Mouse (Mus musculus): ENCODE measurements at regions not wholly inside any gene's neighbourhood (a gene's known extent, or its start where the extent isn't known, plus 50 kb on each side); places are given as distances from the start of the nearest gene placed in this dataset.

DNA sequence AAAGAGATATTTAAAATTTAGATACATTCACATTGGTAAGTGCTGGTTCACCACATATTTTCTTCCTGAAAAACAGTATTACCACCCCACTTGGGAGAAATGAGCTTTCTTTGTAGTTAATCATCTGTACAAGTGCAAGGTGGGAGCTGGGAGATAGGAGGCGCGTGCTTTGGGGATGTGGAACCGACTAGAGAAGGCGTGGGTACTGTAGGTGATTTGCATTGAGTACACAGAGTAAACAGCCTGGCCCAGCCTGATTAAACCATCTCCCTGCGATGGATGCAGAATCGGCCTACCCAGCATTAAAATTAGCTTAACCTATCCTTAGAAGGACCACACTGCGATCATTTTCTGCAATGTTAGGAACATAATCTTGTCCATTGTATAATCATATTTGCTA, 270.4 kb downstream of the Gxylt1 start:
- 83% methylated on average over 7 of the region's 7 CpGs for whole genome bisulfite sequencing
- Histone ChIP-seq H3K27ac (no peak overlapping the region), H3K4me2 (no peak overlapping the region), H3K9ac (no peak overlapping the region), H3K36me3 (no peaks in the 10 kb centered on the region), H3K9me3 (no peaks in the 10 kb centered on the region), H3K27me3 (no peaks in the 10 kb centered on the region), H3K4me3 (no peak overlapping the region), H3K4me1 (replicated peaks) (peaks cover 27% of the 10 kb centered on the region)
- ATAC-seq (ENCODE audit: low FRiP score), result no peak

DNA sequence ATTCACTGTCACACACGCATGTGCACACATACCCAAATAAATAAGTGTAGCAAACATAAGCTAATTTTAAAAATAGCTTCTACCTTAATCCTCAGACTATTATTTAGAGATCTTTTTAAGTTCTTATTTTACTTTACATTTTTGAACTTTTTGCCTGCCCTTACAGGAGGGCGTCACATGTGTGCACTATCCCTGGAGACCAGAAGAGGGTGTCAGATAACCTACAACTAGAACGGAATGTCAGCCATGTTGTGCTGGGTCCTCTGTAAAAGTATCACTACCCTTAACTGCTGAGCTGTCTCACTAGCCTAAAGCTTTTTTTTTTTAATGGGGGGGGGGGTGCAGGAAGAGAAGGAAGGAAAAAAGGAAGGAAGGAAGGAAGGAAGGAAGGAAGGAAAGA, 271.7 kb downstream of the Gxylt1 start:
- Histone ChIP-seq H3K9ac (no peak overlapping the region), H3K27ac (no peak overlapping the region), H3K9me3 (no peaks in the 10 kb centered on the region), H3K4me1 (replicated peaks) (peaks cover 28% of the 10 kb centered on the region), H3K4me2 (no peak overlapping the region), H3K27me3 (no peaks in the 10 kb centered on the region), H3K36me3 (no peaks in the 10 kb centered on the region), H3K4me3 (no peak overlapping the region)
- ATAC-seq (ENCODE audit: low FRiP score), result no peak
- 84% methylated on average over 3 of the region's 3 CpGs for WGBS

DNA sequence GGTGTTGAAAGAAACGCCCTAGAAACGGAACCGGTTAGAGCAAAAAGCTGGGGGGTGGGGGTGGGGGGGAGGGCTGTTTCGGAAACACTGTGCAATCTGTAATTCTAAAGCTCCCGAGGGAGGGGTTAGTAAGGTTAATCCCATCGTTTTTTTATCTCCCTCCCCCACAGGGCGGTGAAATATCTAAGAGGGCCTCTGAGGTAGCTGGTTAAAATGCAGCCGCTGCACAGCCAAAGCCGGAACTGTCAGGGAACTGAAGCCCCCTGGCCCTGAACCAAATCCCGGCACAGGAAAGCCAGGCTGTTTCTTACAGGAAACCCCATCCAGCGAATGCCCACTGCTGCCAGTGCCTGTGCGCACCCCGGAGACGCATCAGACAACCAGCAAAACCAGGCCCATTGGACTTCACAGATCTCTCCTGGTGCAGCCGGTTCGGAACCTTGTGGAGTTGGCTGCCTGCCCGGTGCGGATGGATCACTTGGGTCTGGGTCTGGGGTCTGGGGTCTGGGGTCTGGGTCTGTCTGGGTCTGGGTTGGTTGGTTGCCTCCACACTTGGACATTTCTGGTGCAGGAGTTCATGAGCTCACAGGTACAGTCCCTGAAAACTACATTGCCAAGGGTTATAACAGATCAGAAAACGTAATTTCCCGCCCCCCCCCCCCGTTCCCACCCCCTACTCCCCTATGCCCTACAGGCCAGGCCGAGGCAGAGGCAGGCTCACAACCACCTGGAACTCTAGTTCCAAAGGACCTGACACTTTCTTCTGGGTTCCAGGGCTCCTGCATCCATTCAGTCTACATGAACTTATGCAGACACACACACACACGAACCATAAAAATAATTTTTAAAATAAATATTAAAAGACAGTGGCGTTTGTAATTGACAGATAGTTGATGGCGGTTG, 272.7 kb downstream of the Gxylt1 start:
- H3K27ac ChIP-seq, result peak overlapping the region; percentile 52; the same call in 1 of the 2 replicates

GRCm38 (mm10) chr15:93001346-93002001, 273.5 kb downstream of the Gxylt1 start:
- peak overlapping the region; percentile 56 for H3K9ac ChIP-seq

More for the DNA sequence above, 272.7 kb downstream of the Gxylt1 start:
- no peaks in the 10 kb centered on the region for H3K27me3 ChIP-seq
- H3K4me3 ChIP-seq, result peak overlapping the region; percentile 19
- no peaks in the 10 kb centered on the region for H3K36me3 ChIP-seq
- peak overlapping the region; percentile 48 for H3K4me2 ChIP-seq
- H3K9me3 ChIP-seq, result no peaks in the 10 kb centered on the region
- ATAC-seq (ENCODE audit: low FRiP score), result peak; percentile 51
- 40% methylated on average over 25 of the region's 25 CpGs for WGBS
- peaks cover 28% of the 10 kb centered on the region for H3K4me1 ChIP-seq (replicated peaks)
- H3K9ac ChIP-seq, result peak overlapping the region; percentile 56; the same call in 1 of the 2 replicates

DNA sequence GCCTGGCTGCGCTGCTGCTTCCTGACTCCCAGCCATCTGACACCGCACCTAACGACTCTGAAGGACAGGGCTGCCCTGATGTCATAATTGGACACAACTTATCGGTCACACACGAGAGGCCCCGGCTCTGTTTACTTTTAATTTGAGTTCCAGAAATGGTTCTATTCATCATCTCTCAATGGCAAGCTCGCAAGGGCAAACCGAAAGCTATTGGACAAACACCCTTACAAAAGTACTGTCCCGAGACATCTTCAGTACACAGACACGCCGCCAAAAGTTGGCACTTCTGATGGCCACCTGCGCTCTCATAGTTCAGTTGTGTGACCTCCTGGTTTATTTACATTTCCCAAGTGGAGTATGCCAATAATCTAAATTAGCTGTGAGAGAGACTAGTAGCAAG, 274.9 kb downstream of the Gxylt1 start:
- H3K36me3 ChIP-seq, result no peaks in the 10 kb centered on the region
- H3K4me3 ChIP-seq, result no peak overlapping the region
- H3K27me3 ChIP-seq, result no peaks in the 10 kb centered on the region
- no peak for ATAC-seq (ENCODE audit: low FRiP score)
- H3K4me1 ChIP-seq (replicated peaks), result peaks cover 25% of the 10 kb centered on the region
- H3K4me2 ChIP-seq, result no peak overlapping the region
- H3K9ac ChIP-seq, result no peak overlapping the region
- WGBS, result 57% methylated on average over 12 of the region's 12 CpGs
- no peak overlapping the region for H3K27ac ChIP-seq
- no peaks in the 10 kb centered on the region for H3K9me3 ChIP-seq

More at GRCm38 (mm10) chr15:93001346-93002001, 273.5 kb downstream of the Gxylt1 start:
- no peaks in the 10 kb centered on the region for H3K36me3 ChIP-seq
- ATAC-seq (ENCODE audit: low FRiP score), result no peak; the same call in 1 of the 2 replicates
- H3K27me3 ChIP-seq, result no peaks in the 10 kb centered on the region
- WGBS, result 11% methylated on average over 11 of the region's 11 CpGs
- peaks cover 28% of the 10 kb centered on the region for H3K4me1 ChIP-seq (replicated peaks)
- peak overlapping the region; percentile 48 for H3K4me2 ChIP-seq
- peak overlapping the region; percentile 52; the same call in 1 of the 2 replicates for H3K27ac ChIP-seq
- H3K9me3 ChIP-seq, result no peaks in the 10 kb centered on the region
- H3K4me3 ChIP-seq, result peak overlapping the region; percentile 19

- Histone ChIP-seq H3K27ac (no peak overlapping the region), H3K4me3 (no peak overlapping the region), H3K9ac (no peak overlapping the region), H3K4me1 (replicated peaks) (peaks cover 25% of the 10 kb centered on the region), H3K27me3 (no peaks in the 10 kb centered on the region), H3K9me3 (no peaks in the 10 kb centered on the region), H3K4me2 (no peak overlapping the region), H3K36me3 (no peaks in the 10 kb centered on the region)
- 77% methylated on average over 5 of the region's 5 CpGs for WGBS
- ATAC-seq (ENCODE audit: low FRiP score), result no peak
Measured at GRCm38 (mm10) chr15:92997933-92998332, 277.0 kb downstream of the Gxylt1 start.

DNA sequence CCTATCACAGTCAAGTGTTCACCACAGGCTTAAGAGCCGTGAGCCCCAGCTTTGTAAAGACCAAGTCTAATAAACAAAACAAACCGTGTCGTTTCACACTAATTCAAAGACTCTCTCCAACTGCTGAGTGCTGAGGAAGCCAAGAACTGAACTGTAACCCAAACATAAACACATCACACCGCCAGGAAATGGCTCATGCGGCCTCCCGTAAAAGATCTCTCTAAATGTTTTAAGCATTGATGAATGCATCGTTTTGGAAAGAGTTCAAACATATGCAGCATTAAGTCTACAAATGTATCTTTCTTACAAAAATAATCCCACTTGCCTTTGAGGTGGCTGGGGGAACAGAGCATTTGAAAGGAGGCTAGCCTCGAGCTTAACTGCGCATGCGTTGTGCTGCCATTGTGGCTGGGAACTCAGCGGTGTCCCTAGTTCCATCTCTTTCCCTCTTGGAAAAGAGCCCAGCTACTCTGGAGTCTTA, 280.7 kb downstream of the Gxylt1 start:
- no peaks in the 10 kb centered on the region for H3K9me3 ChIP-seq
- no peak overlapping the region for H3K4me3 ChIP-seq
- H3K27me3 ChIP-seq, result no peaks in the 10 kb centered on the region
- ATAC-seq (ENCODE audit: low FRiP score), result peak; percentile 71
- WGBS, result 64% methylated on average over 11 of the region's 11 CpGs
- no peaks in the 10 kb centered on the region for H3K36me3 ChIP-seq
- H3K4me2 ChIP-seq, result no peak overlapping the region
- peak overlapping the region; percentile 48; the same call in 1 of the 2 replicates for H3K27ac ChIP-seq
- no peaks in the 10 kb centered on the region for H3K4me1 ChIP-seq (replicated peaks)
- no peak overlapping the region for H3K9ac ChIP-seq

DNA sequence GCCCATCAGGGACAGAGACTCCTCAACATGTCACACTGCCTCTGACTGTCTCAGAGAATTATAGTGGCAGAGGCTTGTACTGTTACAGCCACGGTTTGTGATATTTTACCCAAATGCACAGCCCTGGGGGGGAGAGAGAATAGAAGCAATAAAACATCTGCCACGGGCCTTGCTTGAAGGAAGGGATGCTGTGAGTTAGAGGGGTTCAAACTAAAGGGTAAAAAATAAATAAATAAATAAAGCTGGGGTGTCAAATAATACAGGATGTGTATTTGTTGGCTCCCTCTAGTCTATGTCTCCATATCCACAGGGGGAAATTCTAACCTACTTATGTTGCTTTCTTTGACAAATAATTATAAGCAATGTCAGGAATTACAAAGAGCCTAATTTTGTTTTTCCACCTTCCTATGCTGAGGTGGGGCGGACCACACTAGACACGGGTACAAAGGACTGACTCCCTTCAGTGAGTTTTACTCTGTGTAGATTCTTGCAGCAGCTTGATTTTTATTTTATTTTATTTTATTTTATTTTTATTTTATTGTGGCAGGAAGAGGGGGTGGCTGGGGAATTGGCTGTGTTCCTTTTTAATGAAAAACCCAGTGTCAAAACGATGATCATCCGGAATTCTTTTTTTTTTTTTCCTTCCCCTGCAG, 281.3 kb downstream of the Gxylt1 start:
- WGBS, result 61% methylated on average over 6 of the region's 6 CpGs
- H3K4me2 ChIP-seq, result no peak overlapping the region
- no peaks in the 10 kb centered on the region for H3K36me3 ChIP-seq
- no peaks in the 10 kb centered on the region for H3K4me1 ChIP-seq (replicated peaks)
- no peak overlapping the region for H3K4me3 ChIP-seq
- H3K27ac ChIP-seq, result peak overlapping the region; percentile 0; the same call in 1 of the 2 replicates
- ATAC-seq (ENCODE audit: low FRiP score), result 0 out of 2 replicates have a peak, but pooled peaks have one; percentile 13
- no peaks in the 10 kb centered on the region for H3K27me3 ChIP-seq
- no peak overlapping the region for H3K9ac ChIP-seq
- no peaks in the 10 kb centered on the region for H3K9me3 ChIP-seq

GRCm38 (mm10) chr15:92975774-92976173, 299.2 kb downstream of the Gxylt1 start:
- Histone ChIP-seq H3K27ac (no peak overlapping the region), H3K9me3 (no peaks in the 10 kb centered on the region), H3K36me3 (no peaks in the 10 kb centered on the region), H3K4me1 (replicated peaks) (peaks cover 10% of the 10 kb centered on the region; the same call in 1 of the 2 replicates), H3K4me2 (no peak overlapping the region), H3K4me3 (no peak overlapping the region), H3K27me3 (no peaks in the 10 kb centered on the region), H3K9ac (no peak overlapping the region)
- ATAC-seq (ENCODE audit: low FRiP score), result no peak
- 74% methylated on average over 4 of the region's 4 CpGs for WGBS

DNA sequence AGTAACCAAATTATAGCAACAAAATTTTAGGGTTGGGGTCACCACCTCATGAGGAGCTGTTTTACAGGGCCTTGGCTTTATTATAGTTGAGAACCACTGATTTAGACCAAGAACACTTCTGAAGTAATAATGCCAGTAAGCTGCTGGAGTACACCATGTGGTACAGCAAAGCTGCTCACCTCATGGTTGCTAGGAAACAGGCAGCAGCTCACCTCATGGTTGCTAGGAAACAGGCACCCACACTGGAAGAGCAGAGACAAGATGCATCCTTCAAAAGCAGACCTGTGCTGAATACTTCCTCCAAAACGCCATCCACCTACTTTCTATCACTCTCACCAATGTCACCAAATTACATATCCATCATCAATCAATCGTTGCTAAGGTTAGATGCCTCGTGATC, 300.0 kb downstream of the Gxylt1 start:
- Histone ChIP-seq H3K27me3 (no peaks in the 10 kb centered on the region), H3K9ac (no peak overlapping the region), H3K4me2 (no peak overlapping the region), H3K36me3 (no peaks in the 10 kb centered on the region), H3K4me1 (replicated peaks) (peaks cover 10% of the 10 kb centered on the region; the same call in 1 of the 2 replicates), H3K9me3 (no peaks in the 10 kb centered on the region), H3K27ac (no peak overlapping the region), H3K4me3 (no peak overlapping the region)
- no peak for ATAC-seq (ENCODE audit: low FRiP score)
- WGBS, result 77% methylated on average over 3 of the region's 3 CpGs

GRCm38 (mm10) chr15:92973651-92974229, 301.2 kb downstream of the Gxylt1 start:
- H3K4me1 ChIP-seq (replicated peaks), result peaks cover 10% of the 10 kb centered on the region; the same call in 1 of the 2 replicates

More at GRCm38 (mm10) chr15:92973651-92974229, 301.2 kb downstream of the Gxylt1 start:
- no peak overlapping the region for H3K9ac ChIP-seq
- ATAC-seq (ENCODE audit: low FRiP score), result no peak
- H3K4me2 ChIP-seq, result no peak overlapping the region
- no peaks in the 10 kb centered on the region for H3K27me3 ChIP-seq
- no peak overlapping the region for H3K4me3 ChIP-seq
- H3K9me3 ChIP-seq, result no peaks in the 10 kb centered on the region
- H3K36me3 ChIP-seq, result no peaks in the 10 kb centered on the region
- peak overlapping the region; percentile 27; the same call in 1 of the 2 replicates for H3K27ac ChIP-seq
- WGBS, result 66% methylated on average over 9 of the region's 9 CpGs
